Mouse (Mus musculus): ENCODE data around the gene Hs3st4. TPM values are rescaled to one million over a fixed set of nuclear protein-coding genes. Genes with fewer than 3 reads are reported as not detected.

The Hs3st4 gene
- polyA plus RNA-seq, 1 experiment from 2014 or later, result 0.11 TPM

GRCm38 (mm10) chr7:124372697-124373096 is 390.0 kb downstream of the Hs3st4 start:
- H3K9me3 ChIP-seq, result no peaks in the 10 kb centered on the region
- no peaks in the 10 kb centered on the region for H3K27me3 ChIP-seq (replicated peaks; ENCODE audit: low read depth, poor library complexity, severe bottlenecking)
- 91% methylated on average over 2 of the region's 2 CpGs for WGBS
- no peak for DNase-seq (ENCODE audit: low spot score)
- H3K4me1 ChIP-seq, result no peaks in the 10 kb centered on the region
- H3K4me3 ChIP-seq, result no peak overlapping the region
- no peaks in the 10 kb centered on the region for H3K36me3 ChIP-seq (replicated peaks)
- no peak overlapping the region for H3K27ac ChIP-seq (replicated peaks)

GRCm38 (mm10) chr7:124383489-124383888 is 400.8 kb downstream of the Hs3st4 start:
- Histone ChIP-seq H3K27me3 (replicated peaks; ENCODE audit: low read depth, poor library complexity, severe bottlenecking) (no peaks in the 10 kb centered on the region), H3K36me3 (replicated peaks) (no peaks in the 10 kb centered on the region), H3K9me3 (no peaks in the 10 kb centered on the region), H3K4me3 (no peak overlapping the region), H3K27ac (replicated peaks) (no peak overlapping the region), H3K4me1 (no peaks in the 10 kb centered on the region)
- DNase-seq (ENCODE audit: low spot score), result peak; percentile 8
- WGBS, result 32% methylated on average over 4 of the region's 4 CpGs

GRCm38 (mm10) chr7:124399184-124399583 is 416.5 kb downstream of the Hs3st4 start:
- no peak for DNase-seq (ENCODE audit: low spot score)

GRCm38 (mm10) chr7:124426951-124427350 is 444.3 kb downstream of the Hs3st4 start:
- DNase-seq (ENCODE audit: low spot score), result no peak
- no peaks in the 10 kb centered on the region for H3K36me3 ChIP-seq (replicated peaks)

More at GRCm38 (mm10) chr7:124399184-124399583, 416.5 kb downstream of the Hs3st4 start:
- Histone ChIP-seq H3K27ac (replicated peaks) (no peak overlapping the region), H3K36me3 (replicated peaks) (no peaks in the 10 kb centered on the region), H3K4me1 (no peaks in the 10 kb centered on the region), H3K27me3 (replicated peaks; ENCODE audit: low read depth, poor library complexity, severe bottlenecking) (no peaks in the 10 kb centered on the region), H3K9me3 (no peaks in the 10 kb centered on the region), H3K4me3 (no peak overlapping the region)

More at GRCm38 (mm10) chr7:124426951-124427350, 444.3 kb downstream of the Hs3st4 start:
- Histone ChIP-seq H3K27ac (replicated peaks) (no peak overlapping the region), H3K27me3 (replicated peaks; ENCODE audit: low read depth, poor library complexity, severe bottlenecking) (no peaks in the 10 kb centered on the region), H3K4me3 (no peak overlapping the region), H3K4me1 (no peaks in the 10 kb centered on the region), H3K9me3 (no peaks in the 10 kb centered on the region)
